Mouse (Mus musculus): ENCODE results near the gene Duox2. TPM values are rescaled to one million over a fixed set of nuclear protein-coding genes. Genes with fewer than 3 reads are reported as not detected.

Duox2 gene
- polyA plus RNA-seq, 1 experiment from 2014 or later, result 0.35 TPM

DNA sequence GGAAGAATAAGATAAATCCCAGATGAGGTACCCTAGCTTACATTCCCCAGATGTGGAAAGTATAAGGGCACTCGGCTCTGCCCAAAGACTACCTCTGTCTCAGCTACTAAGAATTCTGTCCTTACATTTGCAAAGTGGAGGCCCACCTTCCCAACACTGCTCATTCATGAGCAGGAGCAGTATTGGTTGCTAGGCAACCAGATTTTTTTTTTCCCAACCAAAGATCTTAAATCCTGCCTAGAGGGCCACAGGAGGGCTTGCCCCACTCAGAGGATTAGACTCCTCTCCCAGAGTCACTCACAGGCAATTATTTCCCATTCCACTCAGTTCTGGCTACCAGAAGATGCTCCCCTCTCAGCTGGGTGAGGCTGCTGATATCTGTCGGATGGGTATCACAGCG lies 33.6 kb downstream of the Duox2 start:
- H3K4me1 ChIP-seq, result no peaks in the 10 kb centered on the region
- no peak overlapping the region for H3K9ac ChIP-seq
- no peak overlapping the region for H3K4me2 ChIP-seq
- no peak overlapping the region for H3K4me3 ChIP-seq (replicated peaks)
- no peaks in the 10 kb centered on the region for H3K36me3 ChIP-seq
- 73% methylated on average over 3 of the region's 3 CpGs for WGBS
- no peak overlapping the region for H3K27ac ChIP-seq
- no peaks in the 10 kb centered on the region for H3K9me3 ChIP-seq
- H3K27me3 ChIP-seq (replicated peaks), result no peaks in the 10 kb centered on the region
- no peak for ATAC-seq (ENCODE audit: insufficient read depth, low FRiP score, low read depth)

DNA sequence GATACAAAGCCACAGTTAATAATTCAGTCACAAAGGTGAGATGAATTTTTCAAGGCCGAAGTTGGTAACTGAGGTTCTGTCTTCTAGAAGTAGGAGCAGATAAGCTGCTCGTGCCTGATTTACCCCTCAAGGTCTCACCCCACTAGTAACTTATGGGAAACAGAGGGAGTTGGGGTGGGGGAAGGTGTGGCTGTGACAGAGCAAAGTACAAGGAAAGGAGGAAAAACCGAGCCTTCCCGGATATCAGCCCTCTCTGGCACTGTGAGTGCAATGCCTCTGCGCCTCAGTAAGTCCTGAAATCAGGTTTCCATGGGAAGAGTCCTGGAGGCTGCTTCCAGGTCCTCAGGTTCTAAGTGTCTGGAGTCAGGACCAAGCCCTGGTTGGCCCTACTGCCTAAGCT lies 37.5 kb downstream of the Duox2 start:
- H3K4me1 ChIP-seq, result no peaks in the 10 kb centered on the region
- H3K9me3 ChIP-seq, result no peaks in the 10 kb centered on the region
- ATAC-seq (ENCODE audit: insufficient read depth, low FRiP score, low read depth), result 0 out of 2 replicates have a peak, but pooled peaks have one; percentile 48
- H3K27ac ChIP-seq, result no peak overlapping the region; the same call in 1 of the 2 replicates
- H3K9ac ChIP-seq, result no peak overlapping the region
- 74% methylated on average over 5 of the region's 5 CpGs for WGBS
- no peak overlapping the region for H3K4me2 ChIP-seq
- H3K27me3 ChIP-seq (replicated peaks), result no peaks in the 10 kb centered on the region
- H3K4me3 ChIP-seq (replicated peaks), result no peak overlapping the region
- H3K36me3 ChIP-seq, result no peaks in the 10 kb centered on the region

GRCm38 (mm10) chr2:122255997-122256396 lies 42.3 kb downstream of the Duox2 start:
- no peak overlapping the region for H3K27ac ChIP-seq
- 90% methylated on average over 5 of the region's 5 CpGs for WGBS
- no peak overlapping the region for H3K4me3 ChIP-seq (replicated peaks)
- no peaks in the 10 kb centered on the region for H3K9me3 ChIP-seq
- no peaks in the 10 kb centered on the region for H3K27me3 ChIP-seq (replicated peaks)
- H3K36me3 ChIP-seq, result no peaks in the 10 kb centered on the region
- no peak for ATAC-seq (ENCODE audit: insufficient read depth, low FRiP score, low read depth)
- no peak overlapping the region for H3K9ac ChIP-seq
- H3K4me1 ChIP-seq, result no peaks in the 10 kb centered on the region
- H3K4me2 ChIP-seq, result no peak overlapping the region

GRCm38 (mm10) chr2:122247786-122248185 lies 50.5 kb downstream of the Duox2 start:
- Histone ChIP-seq H3K4me1 (no peaks in the 10 kb centered on the region), H3K36me3 (no peaks in the 10 kb centered on the region), H3K9ac (no peak overlapping the region), H3K9me3 (no peaks in the 10 kb centered on the region), H3K4me2 (no peak overlapping the region), H3K27me3 (replicated peaks) (no peaks in the 10 kb centered on the region), H3K27ac (no peak overlapping the region), H3K4me3 (replicated peaks) (no peak overlapping the region)
- WGBS, result 83% methylated on average over 10 of the region's 10 CpGs
- ATAC-seq (ENCODE audit: insufficient read depth, low FRiP score, low read depth), result no peak

GRCm38 (mm10) chr2:122243671-122244131 lies 54.5 kb downstream of the Duox2 start:
- Histone ChIP-seq H3K4me2 (no peak overlapping the region), H3K4me1 (no peaks in the 10 kb centered on the region), H3K9me3 (no peaks in the 10 kb centered on the region), H3K9ac (no peak overlapping the region), H3K36me3 (no peaks in the 10 kb centered on the region), H3K4me3 (replicated peaks) (no peak overlapping the region), H3K27ac (no peak overlapping the region), H3K27me3 (replicated peaks) (no peaks in the 10 kb centered on the region)
- ATAC-seq (ENCODE audit: insufficient read depth, low FRiP score, low read depth), result peak; percentile 27; the same call in 1 of the 2 replicates
- 1% methylated on average over 3 of the region's 3 CpGs for WGBS

DNA sequence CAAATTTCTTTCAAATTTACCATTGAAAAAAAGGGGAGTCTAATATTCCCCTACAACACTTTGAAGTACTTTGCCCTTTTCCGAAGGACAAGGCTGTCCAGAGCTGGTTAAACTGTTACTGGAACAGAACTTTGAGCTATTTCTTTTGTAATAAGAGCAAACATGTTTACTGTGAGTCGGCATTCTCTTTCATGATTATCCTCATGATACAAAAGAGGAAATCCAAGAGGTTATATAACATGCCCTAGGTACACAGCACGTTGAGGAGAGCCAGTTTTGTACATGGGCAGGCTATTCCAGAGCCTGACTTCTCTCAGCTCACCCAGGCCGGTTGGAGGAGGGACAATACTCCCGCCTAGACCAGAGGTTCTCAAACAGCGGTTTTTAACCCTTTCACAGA lies 56.3 kb downstream of the Duox2 start:
- Histone ChIP-seq H3K9me3 (no peaks in the 10 kb centered on the region), H3K9ac (no peak overlapping the region), H3K4me2 (no peak overlapping the region), H3K27me3 (replicated peaks) (no peaks in the 10 kb centered on the region), H3K27ac (no peak overlapping the region), H3K36me3 (no peaks in the 10 kb centered on the region), H3K4me1 (no peaks in the 10 kb centered on the region), H3K4me3 (replicated peaks) (no peak overlapping the region)
- 47% methylated on average over 6 of the region's 6 CpGs for WGBS
- ATAC-seq (ENCODE audit: insufficient read depth, low FRiP score, low read depth), result peak; percentile 70; the same call in 1 of the 2 replicates

- WGBS, result 84% methylated on average over 4 of the region's 4 CpGs
- H3K9ac ChIP-seq, result no peak overlapping the region
These were observed 57.0 kb downstream of the Duox2 start for GRCm38 (mm10) chr2:122241226-122241625.

DNA sequence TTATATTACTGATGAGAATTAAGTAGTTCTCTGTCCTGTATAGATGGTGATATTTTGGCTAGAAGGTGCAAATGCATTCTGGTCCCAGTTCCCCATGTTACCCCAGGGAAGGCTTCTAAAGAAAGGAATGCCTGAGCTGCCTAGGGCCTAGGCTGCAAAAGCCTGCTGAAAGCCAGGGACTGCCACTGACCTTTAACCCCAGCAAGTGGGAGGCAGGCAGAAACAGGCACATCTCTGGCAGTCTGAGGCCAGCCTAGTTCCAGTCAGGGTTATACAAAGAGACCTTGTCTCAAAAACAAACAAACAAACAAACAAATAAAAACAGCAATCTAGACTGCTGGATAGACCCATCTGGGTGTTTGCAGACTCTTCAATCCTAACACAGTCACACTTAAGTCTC lies 57.5 kb downstream of the Duox2 start:
- Histone ChIP-seq H3K4me1 (no peaks in the 10 kb centered on the region), H3K27ac (no peak overlapping the region), H3K9ac (no peak overlapping the region), H3K4me3 (replicated peaks) (no peak overlapping the region), H3K27me3 (replicated peaks) (no peaks in the 10 kb centered on the region), H3K36me3 (no peaks in the 10 kb centered on the region), H3K9me3 (no peaks in the 10 kb centered on the region), H3K4me2 (no peak overlapping the region)
- ATAC-seq (ENCODE audit: insufficient read depth, low FRiP score, low read depth), result no peak

More at GRCm38 (mm10) chr2:122241226-122241625, 57.0 kb downstream of the Duox2 start:
- H3K4me3 ChIP-seq (replicated peaks), result no peak overlapping the region
- no peaks in the 10 kb centered on the region for H3K36me3 ChIP-seq
- H3K27me3 ChIP-seq (replicated peaks), result no peaks in the 10 kb centered on the region
- H3K4me2 ChIP-seq, result no peak overlapping the region
- no peaks in the 10 kb centered on the region for H3K4me1 ChIP-seq
- no peak for ATAC-seq (ENCODE audit: insufficient read depth, low FRiP score, low read depth)
- H3K27ac ChIP-seq, result no peak overlapping the region
- no peaks in the 10 kb centered on the region for H3K9me3 ChIP-seq

DNA sequence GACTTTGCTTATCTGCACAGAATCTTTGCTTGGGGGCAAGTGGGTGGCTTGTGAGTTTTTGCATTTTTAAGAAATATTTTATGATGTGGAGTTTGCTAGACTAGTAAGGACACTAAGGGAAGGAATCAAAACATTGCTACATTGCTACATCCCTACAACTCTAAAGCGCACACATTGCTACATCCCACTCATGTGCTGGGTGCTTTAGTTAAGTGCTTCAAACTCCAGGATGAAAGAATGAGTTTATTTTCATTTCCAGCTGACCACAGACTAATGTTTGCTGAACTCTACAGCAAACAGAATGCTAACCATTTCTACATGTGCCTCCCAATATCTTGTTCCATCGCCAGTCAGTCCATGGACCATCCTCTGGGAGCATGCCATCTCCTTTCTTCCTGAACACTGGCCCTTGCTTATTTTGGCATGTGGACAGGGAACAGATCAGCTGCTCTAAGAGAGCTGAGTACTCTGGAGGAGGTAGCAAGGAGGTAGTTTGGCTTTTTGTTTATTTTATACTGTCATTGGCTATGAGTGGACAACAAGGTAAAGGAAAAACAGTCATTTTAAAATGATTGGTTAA lies 60.3 kb downstream of the Duox2 start:
- Histone ChIP-seq H3K4me3 (replicated peaks) (no peak overlapping the region), H3K27ac (no peak overlapping the region), H3K4me2 (no peak overlapping the region), H3K36me3 (no peaks in the 10 kb centered on the region), H3K27me3 (replicated peaks) (no peaks in the 10 kb centered on the region), H3K9ac (no peak overlapping the region), H3K9me3 (no peaks in the 10 kb centered on the region), H3K4me1 (no peaks in the 10 kb centered on the region)
- no peak for ATAC-seq (ENCODE audit: insufficient read depth, low FRiP score, low read depth)
- WGBS, result 88% methylated on average over 2 of the region's 2 CpGs

DNA sequence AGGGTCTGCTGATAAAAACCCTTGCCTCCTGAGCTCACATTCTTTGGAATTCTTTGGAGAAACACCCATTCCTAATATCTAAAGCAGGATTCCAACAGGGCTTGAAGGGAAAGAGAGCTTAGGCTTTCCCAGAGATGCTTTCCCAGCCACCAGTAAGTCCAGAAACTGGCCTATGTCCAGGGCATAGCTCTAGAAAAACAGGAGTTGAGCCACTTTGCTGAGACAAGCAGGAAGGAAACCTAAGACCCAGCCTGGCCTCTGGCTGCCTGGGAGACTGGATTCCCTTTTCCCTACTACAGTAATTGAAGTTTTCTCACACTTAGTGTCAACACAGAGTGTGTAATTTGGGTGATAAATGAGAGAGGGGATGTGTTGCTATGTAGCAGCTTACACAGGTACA lies 61.9 kb downstream of the Duox2 start:
- no peak overlapping the region for H3K4me3 ChIP-seq (replicated peaks)
- no peak overlapping the region for H3K27ac ChIP-seq
- H3K9me3 ChIP-seq, result no peaks in the 10 kb centered on the region
- H3K9ac ChIP-seq, result no peak overlapping the region
- no peak for ATAC-seq (ENCODE audit: insufficient read depth, low FRiP score, low read depth)
- H3K36me3 ChIP-seq, result no peaks in the 10 kb centered on the region
- no peaks in the 10 kb centered on the region for H3K4me1 ChIP-seq
- H3K27me3 ChIP-seq (replicated peaks), result no peaks in the 10 kb centered on the region
- H3K4me2 ChIP-seq, result no peak overlapping the region

GRCm38 (mm10) chr2:122235425-122235824 lies 62.8 kb downstream of the Duox2 start:
- 79% methylated on average over 2 of the region's 2 CpGs for WGBS

GRCm38 (mm10) chr2:122234611-122235288 lies 63.5 kb downstream of the Duox2 start, which contains the start of gene Sord:
TSS of gene Sord (plus strand) at chr2:122234749.
- peak within 1 kb of the TSS; percentile 44 for H3K27ac ChIP-seq
- no peaks in the 10 kb centered on the region for H3K36me3 ChIP-seq
- peak within 1 kb of the TSS; percentile 66 for H3K4me3 ChIP-seq (replicated peaks)
- no peaks in the 10 kb centered on the region for H3K9me3 ChIP-seq
- ATAC-seq (ENCODE audit: insufficient read depth, low FRiP score, low read depth), result peak; percentile 88
- WGBS, result 1% methylated on average over 35 of the region's 35 CpGs
- H3K27me3 ChIP-seq (replicated peaks), result no peaks in the 10 kb centered on the region
- peak within 1 kb of the TSS; percentile 90 for H3K4me2 ChIP-seq
- H3K9ac ChIP-seq, result peak within 1 kb of the TSS; percentile 24; the same call in 1 of the 2 replicates
- H3K4me1 ChIP-seq, result no peaks in the 10 kb centered on the region

More at GRCm38 (mm10) chr2:122235425-122235824, 62.8 kb downstream of the Duox2 start:
- ATAC-seq (ENCODE audit: insufficient read depth, low FRiP score, low read depth), result no peak
- Histone ChIP-seq H3K27ac (no peak overlapping the region), H3K4me2 (peak overlapping the region; percentile 90), H3K9ac (no peak overlapping the region), H3K4me3 (replicated peaks) (peak overlapping the region; percentile 66; the same call in 1 of the 2 replicates), H3K36me3 (no peaks in the 10 kb centered on the region), H3K4me1 (no peaks in the 10 kb centered on the region), H3K9me3 (no peaks in the 10 kb centered on the region), H3K27me3 (replicated peaks) (no peaks in the 10 kb centered on the region)

Data from stomach, embryonic 15.5 days (tissue).